Mouse (Mus musculus): Measurements from ENCODE around the gene Fam102a. TPM values are rescaled to one million over a fixed set of nuclear protein-coding genes. Genes with fewer than 3 reads are reported as not detected.

The Fam102a gene
- polyA plus RNA-seq, 1 experiment, result 2.4 TPM

- no peaks in the 10 kb centered on the region for H3K79me2 ChIP-seq (ENCODE audit: control insufficient read depth, insufficient read depth)
- H3K79me3 ChIP-seq (ENCODE audit: low read depth), result no peaks in the 10 kb centered on the region
- no peaks in the 10 kb centered on the region for H3K27me3 ChIP-seq (ENCODE audit: control insufficient read depth, insufficient read depth, insufficient read length)
- no peak overlapping the region for H3K4me3 ChIP-seq (ENCODE audit: insufficient read depth, poor library complexity, severe bottlenecking)
- H3K36me3 ChIP-seq (ENCODE audit: control insufficient read depth, insufficient read depth), result no peaks in the 10 kb centered on the region
- H3ac ChIP-seq (ENCODE audit: control insufficient read depth, insufficient read length, low read depth), result no peak overlapping the region
- no peak for TF ChIP-seq FOSL1 (IDR thresholded peaks at IDR 0.05; ENCODE audit: insufficient read depth, low read length, poor library complexity, severe bottlenecking)
- TF ChIP-seq USF1 (IDR thresholded peaks at IDR 0.05; ENCODE audit: low read depth), result no peak
- no peak for TF ChIP-seq MYOG (IDR thresholded peaks at IDR 0.05; ENCODE audit: control insufficient read depth, extremely low read depth, insufficient read length)
- TF ChIP-seq CEBPB (IDR thresholded peaks at IDR 0.05; ENCODE audit: low read depth), result no peak
- no peak for TF ChIP-seq CTCF (IDR thresholded peaks at IDR 0.05; ENCODE audit: control insufficient read depth, insufficient read depth, insufficient read length)
- no peak for TF ChIP-seq MAX (IDR thresholded peaks at IDR 0.05)
- TF ChIP-seq MYOD1 (IDR thresholded peaks at IDR 0.05; ENCODE audit: control insufficient read depth, insufficient read length, low read depth), result no peak
Observed at GRCm38 (mm10) chr2:32555484-32555883, 20.4 kb downstream of the Fam102a start.

GRCm38 (mm10) chr2:32556019-32556418, 20.9 kb downstream of the Fam102a start:
- TF ChIP-seq MAX (IDR thresholded peaks at IDR 0.05), result no peak
- no peak for TF ChIP-seq CEBPB (IDR thresholded peaks at IDR 0.05; ENCODE audit: low read depth)
- no peak for TF ChIP-seq FOSL1 (IDR thresholded peaks at IDR 0.05; ENCODE audit: insufficient read depth, low read length, poor library complexity, severe bottlenecking)
- no peak for TF ChIP-seq USF1 (IDR thresholded peaks at IDR 0.05; ENCODE audit: low read depth)
- TF ChIP-seq MYOG (IDR thresholded peaks at IDR 0.05; ENCODE audit: control insufficient read depth, extremely low read depth, insufficient read length), result no peak
- no peak for TF ChIP-seq MYOD1 (IDR thresholded peaks at IDR 0.05; ENCODE audit: control insufficient read depth, insufficient read length, low read depth)
- TF ChIP-seq CTCF (IDR thresholded peaks at IDR 0.05; ENCODE audit: control insufficient read depth, insufficient read depth, insufficient read length), result no peak
- Histone ChIP-seq H3K36me3 (ENCODE audit: control insufficient read depth, insufficient read depth) (no peaks in the 10 kb centered on the region), H3ac (ENCODE audit: control insufficient read depth, insufficient read length, low read depth) (no peak overlapping the region), H3K4me3 (ENCODE audit: insufficient read depth, poor library complexity, severe bottlenecking) (no peak overlapping the region), H3K27me3 (ENCODE audit: control insufficient read depth, insufficient read depth, insufficient read length) (no peaks in the 10 kb centered on the region), H3K79me3 (ENCODE audit: low read depth) (no peaks in the 10 kb centered on the region), H3K79me2 (ENCODE audit: control insufficient read depth, insufficient read depth) (no peaks in the 10 kb centered on the region)

GRCm38 (mm10) chr2:32559570-32559969, 24.4 kb downstream of the Fam102a start:
- Histone ChIP-seq H3K27me3 (ENCODE audit: control insufficient read depth, insufficient read depth, insufficient read length) (no peaks in the 10 kb centered on the region), H3K79me2 (ENCODE audit: control insufficient read depth, insufficient read depth) (no peaks in the 10 kb centered on the region), H3K36me3 (ENCODE audit: control insufficient read depth, insufficient read depth) (no peaks in the 10 kb centered on the region), H3K4me3 (ENCODE audit: insufficient read depth, poor library complexity, severe bottlenecking) (no peak overlapping the region), H3K79me3 (ENCODE audit: low read depth) (no peaks in the 10 kb centered on the region), H3ac (ENCODE audit: control insufficient read depth, insufficient read length, low read depth) (no peak overlapping the region)
- TF ChIP-seq CTCF (IDR thresholded peaks at IDR 0.05; ENCODE audit: control insufficient read depth, insufficient read depth, insufficient read length) (no peak), MYOD1 (IDR thresholded peaks at IDR 0.05; ENCODE audit: control insufficient read depth, insufficient read length, low read depth) (no peak), MAX (IDR thresholded peaks at IDR 0.05) (no peak), USF1 (IDR thresholded peaks at IDR 0.05; ENCODE audit: low read depth) (no peak), FOSL1 (IDR thresholded peaks at IDR 0.05; ENCODE audit: insufficient read depth, low read length, poor library complexity, severe bottlenecking) (no peak), CEBPB (IDR thresholded peaks at IDR 0.05; ENCODE audit: low read depth) (no peak)

GRCm38 (mm10) chr2:32566536-32567063, 31.5 kb downstream of the Fam102a start:
- H3K4me3 ChIP-seq (ENCODE audit: insufficient read depth, poor library complexity, severe bottlenecking), result no peak overlapping the region
- H3K79me2 ChIP-seq (ENCODE audit: control insufficient read depth, insufficient read depth), result peaks cover 9% of the 10 kb centered on the region
- H3K79me3 ChIP-seq (ENCODE audit: low read depth), result peaks cover 8% of the 10 kb centered on the region
- H3K36me3 ChIP-seq (ENCODE audit: control insufficient read depth, insufficient read depth), result no peaks in the 10 kb centered on the region
- H3K27me3 ChIP-seq (ENCODE audit: control insufficient read depth, insufficient read depth, insufficient read length), result no peaks in the 10 kb centered on the region
- TF ChIP-seq MAX (IDR thresholded peaks at IDR 0.05) (no peak), USF1 (IDR thresholded peaks at IDR 0.05; ENCODE audit: low read depth) (no peak), CTCF (IDR thresholded peaks at IDR 0.05; ENCODE audit: control insufficient read depth, insufficient read depth, insufficient read length) (peak; percentile 30), FOSL1 (IDR thresholded peaks at IDR 0.05; ENCODE audit: insufficient read depth, low read length, poor library complexity, severe bottlenecking) (no peak)
- no peak overlapping the region for H3ac ChIP-seq (ENCODE audit: control insufficient read depth, insufficient read length, low read depth)

- H3ac ChIP-seq (ENCODE audit: control insufficient read depth, insufficient read length, low read depth), result no peak overlapping the region
- no peak for TF ChIP-seq CTCF (IDR thresholded peaks at IDR 0.05; ENCODE audit: control insufficient read depth, insufficient read depth, insufficient read length)
- no peak for TF ChIP-seq MYOD1 (IDR thresholded peaks at IDR 0.05; ENCODE audit: control insufficient read depth, insufficient read length, low read depth)
- TF ChIP-seq FOSL1 (IDR thresholded peaks at IDR 0.05; ENCODE audit: insufficient read depth, low read length, poor library complexity, severe bottlenecking), result no peak
- no peak for TF ChIP-seq MAX (IDR thresholded peaks at IDR 0.05)
- TF ChIP-seq USF1 (IDR thresholded peaks at IDR 0.05; ENCODE audit: low read depth), result no peak
- TF ChIP-seq MYOG (IDR thresholded peaks at IDR 0.05; ENCODE audit: control insufficient read depth, extremely low read depth, insufficient read length), result no peak
- TF ChIP-seq CEBPB (IDR thresholded peaks at IDR 0.05; ENCODE audit: low read depth), result no peak
- H3K79me2 ChIP-seq (ENCODE audit: control insufficient read depth, insufficient read depth), result peaks cover 23% of the 10 kb centered on the region
- no peaks in the 10 kb centered on the region for H3K27me3 ChIP-seq (ENCODE audit: control insufficient read depth, insufficient read depth, insufficient read length)
- H3K36me3 ChIP-seq (ENCODE audit: control insufficient read depth, insufficient read depth), result peaks cover 8% of the 10 kb centered on the region
- no peak overlapping the region for H3K4me3 ChIP-seq (ENCODE audit: insufficient read depth, poor library complexity, severe bottlenecking)
- H3K79me3 ChIP-seq (ENCODE audit: low read depth), result peaks cover 18% of the 10 kb centered on the region
Observed at GRCm38 (mm10) chr2:32568149-32568548, 33.0 kb downstream of the Fam102a start.

- Histone ChIP-seq H3K36me3 (ENCODE audit: control insufficient read depth, insufficient read depth) (peaks cover 14% of the 10 kb centered on the region), H3K4me3 (ENCODE audit: insufficient read depth, poor library complexity, severe bottlenecking) (no peak overlapping the region), H3ac (ENCODE audit: control insufficient read depth, insufficient read length, low read depth) (no peak overlapping the region), H3K79me2 (ENCODE audit: control insufficient read depth, insufficient read depth) (peaks cover 23% of the 10 kb centered on the region), H3K27me3 (ENCODE audit: control insufficient read depth, insufficient read depth, insufficient read length) (no peaks in the 10 kb centered on the region), H3K79me3 (ENCODE audit: low read depth) (peaks cover 18% of the 10 kb centered on the region)
- TF ChIP-seq MYOG (IDR thresholded peaks at IDR 0.05; ENCODE audit: control insufficient read depth, extremely low read depth, insufficient read length) (no peak), FOSL1 (IDR thresholded peaks at IDR 0.05; ENCODE audit: insufficient read depth, low read length, poor library complexity, severe bottlenecking) (no peak), CTCF (IDR thresholded peaks at IDR 0.05; ENCODE audit: control insufficient read depth, insufficient read depth, insufficient read length) (no peak), CEBPB (IDR thresholded peaks at IDR 0.05; ENCODE audit: low read depth) (no peak), MYOD1 (IDR thresholded peaks at IDR 0.05; ENCODE audit: control insufficient read depth, insufficient read length, low read depth) (no peak), MAX (IDR thresholded peaks at IDR 0.05) (no peak), USF1 (IDR thresholded peaks at IDR 0.05; ENCODE audit: low read depth) (no peak)
Observed at GRCm38 (mm10) chr2:32568941-32569340, 33.8 kb downstream of the Fam102a start.
